Mouse (Mus musculus): Measurements from ENCODE around the gene Siah1a.

The Siah1a gene

DNA sequence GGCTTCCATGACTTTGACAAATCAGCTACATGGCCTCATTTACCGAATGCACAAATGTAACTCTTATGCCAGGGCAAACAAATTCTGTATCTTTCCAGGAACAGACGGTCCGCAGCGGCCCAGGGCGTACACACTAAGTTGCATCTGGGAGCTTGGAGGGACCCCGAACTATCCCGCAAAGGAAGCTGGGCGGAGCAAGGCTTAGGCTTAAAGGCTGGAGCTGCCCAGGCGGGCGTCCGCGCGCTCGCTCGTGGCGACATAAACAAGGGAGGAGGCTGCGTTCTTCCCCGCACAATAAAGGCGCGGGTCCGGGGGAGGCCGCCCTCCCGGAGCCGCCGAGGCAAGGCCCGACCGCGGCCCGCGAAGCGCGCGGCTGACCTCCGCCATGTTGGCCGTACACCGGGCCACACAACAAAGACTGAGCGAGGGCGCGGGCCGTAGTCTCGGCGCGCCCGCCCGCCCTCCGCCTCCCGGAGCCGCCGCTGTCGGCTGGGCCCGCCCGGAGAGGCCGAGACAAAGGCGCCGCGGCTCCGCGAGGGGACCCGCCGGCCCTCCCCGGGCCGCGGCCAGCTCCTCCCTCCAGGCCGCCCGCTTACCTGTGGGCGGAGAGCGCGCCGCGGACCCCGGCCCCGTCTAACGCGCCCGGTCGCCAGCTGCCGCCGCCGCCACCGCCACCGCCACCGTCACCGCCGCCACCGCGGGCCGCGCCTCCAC lies at the start of gene Siah1a, which contains the start of gene Gm10638:
Gene Siah1a (minus strand): TSS at position 714 of the 714 bp plus-strand sequence.
Gene Gm10638 (plus strand): TSS at position 479 of the 714 bp plus-strand sequence.
- DNase-seq (ENCODE audit: low read depth, low spot score) = peak; percentile 57

- DNase-seq (ENCODE audit: low read depth, low spot score) = no peak
These were observed 49.0 kb upstream of the Siah1a start for GRCm38 (mm10) chr8:86794716-86795115.

- DNase-seq (ENCODE audit: low read depth, low spot score) = no peak
These were observed 45.8 kb upstream of the Siah1a start for GRCm38 (mm10) chr8:86791542-86791941.

DNA sequence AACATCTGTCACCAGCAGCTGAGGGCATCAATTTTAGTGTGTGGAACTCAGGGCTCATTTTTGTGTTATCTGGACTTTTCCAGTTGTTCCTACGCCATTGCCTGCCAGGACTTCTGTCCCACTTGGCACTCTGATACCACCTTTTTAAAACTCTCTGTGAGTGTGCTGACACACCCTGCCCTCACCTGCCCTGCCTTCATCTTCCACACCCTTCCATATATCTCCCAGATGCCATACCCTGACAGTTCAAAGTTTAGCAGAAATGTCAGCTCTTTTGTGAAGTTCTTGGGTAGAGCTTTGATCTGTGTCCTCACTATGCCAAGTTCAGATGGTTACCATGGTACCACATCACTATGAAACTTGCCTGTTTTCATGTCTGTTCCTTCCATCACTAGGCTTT lies 43.8 kb upstream of the Siah1a start:
- no peak for DNase-seq (ENCODE audit: low read depth, low spot score)

DNA sequence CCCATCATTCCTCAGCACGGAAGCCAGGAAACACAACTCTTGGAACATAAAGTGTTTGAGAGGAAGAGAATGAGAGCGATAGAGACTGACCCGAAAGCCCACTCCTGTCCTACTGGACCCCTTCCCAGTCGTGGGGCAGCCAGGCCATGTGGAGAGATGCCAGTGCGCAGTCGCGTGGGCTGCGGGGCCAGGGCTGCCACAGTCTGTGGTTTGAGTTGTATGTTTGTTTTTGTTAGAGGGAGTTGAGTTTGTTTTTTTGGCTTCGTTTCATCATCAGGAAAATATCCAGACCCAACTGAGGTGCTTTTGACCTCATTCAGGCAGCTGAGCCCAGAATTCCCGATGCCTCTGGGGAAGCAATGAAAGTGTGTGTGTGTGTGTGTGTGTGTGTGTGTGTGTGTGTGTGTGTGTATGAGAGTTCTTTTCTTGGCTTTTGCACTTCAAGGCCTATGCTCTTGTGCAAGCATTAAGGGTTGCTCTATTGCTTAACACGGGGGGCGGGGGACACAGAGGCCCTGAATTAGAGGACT lies 42.2 kb upstream of the Siah1a start:
- DNase-seq (ENCODE audit: low read depth, low spot score) = no peak

DNA sequence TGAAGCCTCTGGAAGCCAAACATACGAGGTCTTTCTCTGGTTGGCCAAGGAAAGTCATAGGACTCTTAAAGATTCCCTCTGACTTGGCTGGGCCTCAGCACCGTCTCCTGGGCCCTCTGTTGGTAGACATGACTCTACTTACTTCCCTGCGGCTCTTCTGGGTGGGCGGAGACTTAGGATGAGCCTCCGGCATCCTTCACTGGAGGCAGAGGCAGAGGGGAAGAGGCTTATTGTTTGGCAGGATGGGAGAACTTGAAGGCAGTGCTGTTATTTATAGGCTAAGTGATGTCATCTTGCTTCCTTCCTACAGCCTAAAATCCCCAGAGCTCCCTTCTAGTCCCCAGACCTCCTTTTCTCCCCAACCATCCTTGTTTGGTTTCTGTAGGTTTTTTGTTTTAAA lies 40.8 kb upstream of the Siah1a start:
- no peak for DNase-seq (ENCODE audit: low read depth, low spot score)

DNA sequence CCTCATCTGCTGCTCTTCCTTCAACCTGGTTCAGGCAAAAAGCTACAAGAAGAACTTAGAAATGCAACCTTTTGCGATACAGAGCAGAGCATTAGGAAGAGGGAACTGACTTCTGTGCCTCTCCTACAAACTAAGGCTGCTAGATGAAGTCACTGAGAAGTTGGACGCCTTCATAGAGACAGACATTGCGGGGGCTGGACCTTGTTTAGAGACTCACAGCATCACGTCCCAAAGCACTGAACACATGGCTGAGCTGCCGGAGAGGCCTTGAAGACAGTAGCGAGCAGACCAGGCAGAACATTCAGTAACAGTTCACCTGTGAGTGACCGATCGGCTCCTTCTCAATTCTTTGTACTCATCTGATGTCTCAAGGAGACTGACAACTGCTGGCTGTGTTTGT lies 35.4 kb upstream of the Siah1a start:
- DNase-seq (ENCODE audit: low read depth, low spot score) = no peak

DNA sequence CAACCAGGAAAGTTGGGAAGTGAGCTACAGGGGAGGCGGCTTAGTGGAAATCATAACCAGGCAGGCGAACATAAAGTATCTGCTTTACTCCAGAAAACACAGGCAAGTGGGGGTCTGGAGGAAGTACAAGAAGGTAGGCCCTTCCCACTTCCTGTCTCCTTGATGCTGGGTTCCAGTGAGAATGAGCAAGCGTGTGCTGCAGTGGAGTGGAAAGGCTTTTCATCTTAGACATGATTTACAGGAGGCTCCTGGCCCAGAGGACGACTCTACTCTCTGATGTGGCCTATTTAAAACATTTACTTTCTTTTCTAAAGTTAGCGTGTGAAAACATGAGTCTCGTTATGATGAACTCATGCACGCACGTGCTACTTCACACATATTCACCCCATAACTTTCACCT lies 33.5 kb upstream of the Siah1a start:
- DNase-seq (ENCODE audit: low read depth, low spot score) = peak; percentile 43

GRCm38 (mm10) chr8:86769945-86770715 lies 24.4 kb upstream of the Siah1a start:
- DNase-seq (ENCODE audit: low read depth, low spot score) = no peak

DNA sequence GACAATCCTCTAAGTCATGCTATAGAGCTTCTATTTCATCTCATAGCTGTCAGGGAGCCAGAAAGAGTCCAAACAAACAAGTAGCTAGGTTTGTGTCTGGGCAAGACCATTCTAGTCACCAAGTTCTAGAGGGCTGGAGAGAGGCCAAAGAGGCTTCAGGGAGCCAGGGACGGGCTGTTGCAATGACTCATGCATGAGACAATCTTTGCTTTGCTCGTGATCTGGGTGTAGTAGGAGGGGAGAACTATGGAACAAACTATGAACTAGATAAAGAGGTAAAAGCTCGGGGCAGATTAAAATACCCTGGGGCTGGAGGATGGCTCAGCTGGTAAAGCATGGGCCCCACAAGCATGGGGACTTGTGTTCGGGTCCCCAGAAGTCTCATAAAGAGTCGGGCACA lies 22.8 kb upstream of the Siah1a start:
- no peak for DNase-seq (ENCODE audit: low read depth, low spot score)

DNA sequence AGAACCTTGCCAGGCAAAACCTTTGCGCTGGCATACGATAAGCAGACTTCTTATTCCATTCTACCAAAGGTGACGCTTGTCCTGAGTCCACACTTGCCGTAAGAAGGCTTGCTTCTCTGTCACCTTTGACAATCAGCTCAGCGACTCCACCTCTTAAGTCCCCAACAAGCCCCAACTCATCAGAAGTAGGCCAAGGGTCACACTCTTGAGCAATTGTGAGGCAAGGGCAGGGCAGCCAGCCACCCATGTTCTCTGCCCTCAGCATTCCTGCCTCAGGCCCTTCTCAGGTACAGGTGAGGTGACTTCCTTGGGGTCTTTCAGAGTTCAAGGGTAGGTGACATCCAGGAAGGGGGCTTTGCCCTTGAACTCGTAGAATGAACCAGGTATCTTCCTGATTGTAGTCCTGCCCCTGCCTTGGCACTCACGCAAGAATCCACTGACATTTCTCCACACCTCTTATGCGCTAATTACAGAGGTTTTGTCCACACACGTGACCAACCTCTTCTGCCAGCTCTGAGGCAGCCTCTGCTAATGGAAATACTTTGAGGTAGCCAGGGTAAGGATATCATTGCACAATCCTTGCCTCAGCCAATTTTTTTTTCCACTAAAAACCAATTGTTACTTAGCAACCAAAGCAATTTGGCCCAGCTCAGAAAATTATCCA lies 20.9 kb upstream of the Siah1a start:
- DNase-seq (ENCODE audit: low read depth, low spot score) = no peak

- no peak for DNase-seq (ENCODE audit: low read depth, low spot score)
These were observed 19.9 kb upstream of the Siah1a start for GRCm38 (mm10) chr8:86765669-86766068.

GRCm38 (mm10) chr8:86765155-86765554 lies 19.4 kb upstream of the Siah1a start:
- DNase-seq (ENCODE audit: low read depth, low spot score) = peak; percentile 24

DNA sequence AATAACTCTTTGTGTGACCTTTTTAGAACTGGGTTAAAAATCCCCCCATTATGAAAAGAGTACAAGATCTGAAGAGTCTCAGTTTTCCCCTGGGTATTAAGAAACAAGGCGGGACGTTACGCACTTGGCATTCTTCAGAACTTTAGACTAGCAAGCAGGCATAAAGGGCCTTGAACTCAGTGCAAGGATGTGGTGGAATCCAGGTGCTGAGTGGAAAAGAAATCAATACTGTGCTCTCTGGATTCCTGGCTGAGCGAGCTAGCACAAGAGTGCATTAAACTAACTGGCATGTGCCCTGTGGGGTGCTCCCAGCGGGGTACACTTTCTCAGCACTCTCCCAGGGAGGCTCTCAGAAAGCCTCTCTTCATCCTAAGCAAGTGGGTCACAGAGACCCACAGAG lies 17.1 kb upstream of the Siah1a start:
- DNase-seq (ENCODE audit: low read depth, low spot score) = no peak

DNA sequence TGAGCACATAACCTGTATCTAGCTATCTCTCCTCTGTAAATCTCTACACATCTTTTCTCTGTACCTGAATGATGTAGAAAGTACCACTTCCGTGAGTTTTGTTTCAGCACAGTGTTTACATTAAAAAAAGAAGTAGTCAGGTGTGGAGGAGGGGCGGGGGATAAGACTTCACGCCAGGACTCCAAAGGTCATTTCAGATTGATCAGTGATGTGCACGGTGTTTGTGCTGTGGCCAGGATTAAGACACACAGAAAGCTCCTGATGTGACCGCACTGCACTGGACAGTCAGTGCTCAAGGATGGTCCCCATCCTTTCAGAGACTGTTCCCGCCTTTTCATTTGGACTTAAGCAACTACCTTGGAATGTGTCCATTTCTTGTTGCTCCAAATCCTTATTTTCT lies 15.0 kb upstream of the Siah1a start:
- no peak for DNase-seq (ENCODE audit: low read depth, low spot score)

- DNase-seq (ENCODE audit: low read depth, low spot score) = no peak
These were observed 13.4 kb upstream of the Siah1a start for GRCm38 (mm10) chr8:86759090-86759491.

GRCm38 (mm10) chr8:86758651-86759050 lies 12.9 kb upstream of the Siah1a start:
- DNase-seq (ENCODE audit: low read depth, low spot score) = no peak

GRCm38 (mm10) chr8:86756948-86757733 lies 11.4 kb upstream of the Siah1a start:
- no peak for DNase-seq (ENCODE audit: low read depth, low spot score)

DNA sequence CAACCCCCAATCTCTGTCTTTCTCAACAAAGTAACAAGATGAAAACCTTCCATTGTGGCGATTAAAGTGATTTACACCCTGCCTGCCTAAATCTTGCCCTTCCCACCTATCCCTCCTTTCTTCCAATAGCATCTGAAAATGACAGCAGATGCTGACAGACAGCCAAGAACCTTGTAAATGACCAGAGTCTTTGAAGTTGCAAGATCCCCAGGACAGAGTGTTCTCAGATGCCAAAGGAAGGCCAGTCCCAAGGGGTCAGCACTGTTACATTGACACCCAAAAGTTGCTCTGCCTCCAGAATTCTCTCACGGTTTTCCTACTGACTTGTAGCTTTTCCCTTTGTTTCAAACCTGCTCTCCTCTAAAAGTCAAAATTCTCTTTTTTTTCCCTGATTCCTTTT lies 4.1 kb upstream of the Siah1a start:
- no peak for DNase-seq (ENCODE audit: low read depth, low spot score)

DNA sequence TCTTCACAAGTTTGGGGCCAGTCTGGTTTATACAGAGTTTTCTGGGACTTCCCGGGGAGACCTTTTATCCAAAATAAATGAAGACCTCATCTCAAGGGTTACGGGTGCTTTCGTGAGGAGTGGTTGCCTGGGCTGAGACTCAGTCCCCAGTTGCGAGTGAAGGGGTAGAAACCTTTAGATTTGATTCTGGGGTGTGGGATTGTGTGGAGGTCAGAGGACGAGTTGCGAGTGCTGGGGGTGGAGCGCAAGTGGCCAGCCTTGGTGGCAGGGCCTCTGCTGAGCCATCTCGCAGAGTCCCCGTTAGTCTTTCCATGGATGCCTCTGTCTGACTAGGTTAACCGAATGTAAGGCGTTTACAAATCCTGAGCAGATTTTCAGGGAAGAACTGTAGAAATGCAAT lies 777 bp upstream of the Siah1a start:
- DNase-seq (ENCODE audit: low read depth, low spot score) = no peak

- peak; percentile 96 for DNase-seq (ENCODE audit: low read depth, low spot score)
These were observed 254 bp upstream of the Siah1a start for GRCm38 (mm10) chr8:86745935-86746441.

Measured in CD4-positive, CD25-positive, alpha-beta regulatory T cell, adult 2 months (primary cell).